In genomic region chrX:76010631-76011030, GRCm38 (mm10) we compare ENCODE assay signal across 22 mouse cellular contexts.
A peak's percentile ranks its signal among the peaks of the same experiment; 100 is the strongest.
DNase-seq lines count a peak whose midpoint lies in the region; ATAC-seq and TF ChIP-seq lines count a peak whose summit lies in the region.
"Had no signal": no experiment of that assay in that cellular context is flagged by ENCODE, and none has a peak within 500 bp of the region (broad histone marks: within the 10 kb centered on the region; RNA-seq: fewer than 3 reads in every experiment).

No protein-coding gene starts in this region.

- peak overlapping the region; percentile 65 for H3K27ac ChIP-seq in gastrocnemius, adult 2 months
- 0 out of 2 replicates have a peak overlapping the region, but pooled peaks have one; percentile 2 for H3K27ac ChIP-seq in stomach, postnatal 0 days (replicated peaks)
- H3K27ac ChIP-seq: embryonic facial prominence, embryonic 12.5 days; forebrain, embryonic 13.5 days; heart, embryonic 13.5 days; hindbrain, embryonic 13.5 days; hindbrain, postnatal 0 days had no signal

- H3K36me3 ChIP-seq in stomach, postnatal 0 days (ENCODE audit: control insufficient read depth, insufficient read depth, low read length): no peaks in the 10 kb centered on the region
- H3K36me3 ChIP-seq: embryonic facial prominence, embryonic 12.5 days; G1E; heart, embryonic 13.5 days; hindbrain, embryonic 13.5 days had no signal

- WGBS in stomach, postnatal 0 days: 69% methylated on average over 2 of the region's 2 CpGs

- H3K4me3 ChIP-seq in gastrocnemius, adult 2 months: no peak overlapping the region
- no peak overlapping the region for H3K4me3 ChIP-seq in stomach, postnatal 0 days (ENCODE audit: low read depth, low read length)
- H3K4me3 ChIP-seq: embryonic facial prominence, embryonic 12.5 days; forebrain, embryonic 13.5 days; heart, embryonic 13.5 days; hindbrain, embryonic 13.5 days had no signal

- no peak for ATAC-seq in stomach, postnatal 0 days (ENCODE audit: low FRiP score, low TSS enrichment)
- ATAC-seq: CD4-positive, CD25-positive, alpha-beta regulatory T cell, adult 4 months; forebrain, embryonic 13.5 days; forebrain, postnatal 0 days; hindbrain, postnatal 0 days had no signal

- no peak for TF ChIP-seq CTCF in gastrocnemius, adult 2 months (IDR thresholded peaks at IDR 0.05)
- TF ChIP-seq CTCF in stomach, postnatal 0 days (IDR thresholded peaks at IDR 0.05; ENCODE audit: low read depth): no peak

- no peaks in the 10 kb centered on the region for H3K4me1 ChIP-seq in stomach, postnatal 0 days (replicated peaks; ENCODE audit: control insufficient read depth, insufficient read depth)
- H3K4me1 ChIP-seq: embryonic facial prominence, embryonic 12.5 days; forebrain, embryonic 13.5 days; heart, embryonic 13.5 days; hindbrain, embryonic 13.5 days had no signal

- no peak for DNase-seq in gastrocnemius, adult 2 months
- no peak for DNase-seq in gastrocnemius, postnatal 14 days
- DNase-seq in R1 (ENCODE audit: low read depth, low spot score): peak; percentile 3
- peak; percentile 8 for DNase-seq in skeletal muscle tissue, adult 2 months (ENCODE audit: low read depth, low spot score)
- no peak for DNase-seq in stomach, postnatal 0 days (ENCODE audit: low spot score)
- no peak for DNase-seq in left cerebral cortex, postnatal 36 days (ENCODE audit: low spot score in 2 of 2)
- no peak for DNase-seq in cerebellum, adult 11 months
- DNase-seq: adrenal gland, postnatal 25 days; B cell, adult 2 months; cerebellum, adult 11-12 months; cerebellum, adult 9-10 months; cerebellum, postnatal 25 days; forebrain, postnatal 0 days; gastrocnemius, postnatal 36 days; kidney, adult 11 months had no signal

- H3K9ac ChIP-seq in stomach, postnatal 0 days (ENCODE audit: low read length): no peak overlapping the region
- H3K9ac ChIP-seq: embryonic facial prominence, embryonic 12.5 days; forebrain, embryonic 13.5 days; forebrain, postnatal 0 days; heart, embryonic 13.5 days; hindbrain, embryonic 13.5 days had no signal

- H3K27me3 ChIP-seq in stomach, postnatal 0 days (ENCODE audit: control insufficient read depth, insufficient read depth, low read length): no peaks in the 10 kb centered on the region
- H3K27me3 ChIP-seq: embryonic facial prominence, embryonic 12.5 days; forebrain, embryonic 13.5 days; heart, embryonic 13.5 days; hindbrain, embryonic 13.5 days had no signal

- intact Hi-C loops in gastrocnemius, adult 2 months (cut with DNase I): no loop called here
- intact Hi-C loops in gastrocnemius, postnatal 14 days (cut with DNase I; ENCODE audit: low total_unique reads): no loop called here
- intact Hi-C loops in left cerebral cortex, postnatal 36 days (cut with DNase I): no loop called here

- no peak overlapping the region for H3K4me2 ChIP-seq in stomach, postnatal 0 days (replicated peaks; ENCODE audit: low read depth)
- H3K4me2 ChIP-seq: embryonic facial prominence, embryonic 12.5 days; forebrain, embryonic 13.5 days; heart, embryonic 13.5 days; hindbrain, embryonic 13.5 days had no signal

- no peak for TF ChIP-seq EP300 in stomach, postnatal 0 days (optimal IDR thresholded peaks at IDR 0.05)

- no peaks in the 10 kb centered on the region for H3K9me3 ChIP-seq in stomach, postnatal 0 days (ENCODE audit: control insufficient read depth, low read length)
- H3K9me3 ChIP-seq: embryonic facial prominence, embryonic 12.5 days; forebrain, embryonic 13.5 days; G1E; hindbrain, embryonic 13.5 days had no signal

Comparison
In these comparisons a context has a peak if more than half of its experiments do, and no peak if none do; other contexts are left out.
1. DNase-seq: peak in R1 (single experiment) and skeletal muscle tissue, adult 2 months (single experiment); none in gastrocnemius, adult 2 months (single experiment), gastrocnemius, postnatal 14 days (single experiment), stomach, postnatal 0 days (single experiment), left cerebral cortex, postnatal 36 days (0 of 2) and cerebellum, adult 11 months (single experiment).